Mouse (Mus musculus): ENCODE data around the gene Mfsd2b. TPM values are rescaled to one million over a fixed set of nuclear protein-coding genes. Genes with fewer than 3 reads are reported as not detected.
"Not testable (repeated sequence)": the region's sequence is repeated elsewhere in the genome, so short reads cannot be mapped to it uniquely, and the experiment has no call there.

Gene Mfsd2b
- polyA plus RNA-seq, 1 experiment from 2014 or later = 3.5 TPM

DNA sequence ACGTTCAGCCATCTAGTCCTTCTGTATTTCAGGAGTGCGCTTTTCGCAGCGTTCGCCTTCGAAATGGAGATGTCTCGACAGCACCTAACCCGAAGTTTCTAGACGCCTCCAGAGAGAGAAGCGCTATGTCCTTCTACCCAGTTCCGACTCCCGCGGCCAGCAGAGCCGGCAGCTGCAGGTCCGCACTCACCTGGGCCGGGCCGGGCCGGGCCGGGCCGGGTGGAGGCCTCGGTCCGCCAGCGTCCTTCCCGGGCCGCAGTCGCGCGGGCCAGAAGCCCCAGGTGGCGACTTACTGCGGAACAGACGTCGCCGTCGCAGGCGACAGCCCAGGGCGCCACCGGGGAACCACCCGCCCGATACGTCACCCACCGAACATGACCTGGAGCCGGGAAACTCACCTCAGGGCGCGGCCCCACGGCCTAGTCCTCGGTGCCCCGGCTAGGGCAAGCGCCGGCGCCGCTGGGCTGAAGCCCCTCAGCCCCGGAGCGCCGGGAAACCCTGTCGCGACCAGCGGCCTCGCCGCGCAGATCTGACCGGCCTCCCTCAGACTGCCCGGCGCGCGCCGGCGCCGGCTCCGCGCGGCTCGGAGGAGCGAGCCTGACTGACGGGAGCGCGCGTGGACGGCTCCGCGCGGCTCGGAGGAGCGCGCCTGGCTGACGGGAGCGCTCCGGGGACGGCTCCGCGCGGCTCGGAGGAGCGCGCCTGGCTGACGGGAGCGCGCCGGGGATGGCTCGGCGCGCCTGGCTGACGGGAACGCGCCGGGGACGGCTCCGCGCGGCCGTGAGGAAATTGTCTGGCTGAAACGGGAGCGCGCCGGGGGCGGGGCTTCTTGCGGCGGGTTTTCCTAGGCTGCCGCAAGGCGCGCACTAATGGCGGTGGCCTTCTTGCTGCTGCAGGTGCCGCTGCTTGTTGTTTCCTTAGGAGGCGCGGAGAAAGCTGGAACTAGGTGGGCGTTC is 33.1 kb upstream of the Mfsd2b start, which contains the start of gene Ubxn2a:
TSS of gene Ubxn2a (minus strand) at position 755 of the 956 bp plus-strand sequence.
- no peaks in the 10 kb centered on the region for H3K36me3 ChIP-seq (ENCODE audit: control insufficient read depth, insufficient read depth, low read length)
- peak within 1 kb of the TSS; percentile 67 for H3K4me3 ChIP-seq (ENCODE audit: low read depth, low read length)
- peak within 1 kb of the TSS; percentile 74 for H3K4me2 ChIP-seq (ENCODE audit: low read depth, severe bottlenecking)
- DNase-seq (ENCODE audit: low spot score) (peak; percentile 94), ATAC-seq (ENCODE audit: insufficient number of reproducible peaks, low FRiP score, low TSS enrichment, low read depth) (peak; percentile 87)
- peak within 1 kb of the TSS; percentile 48; the same call in 1 of the 2 replicates for H3K27ac ChIP-seq (replicated peaks; ENCODE audit: low read depth, low read length)
- no peaks in the 10 kb centered on the region for H3K4me1 ChIP-seq (ENCODE audit: control insufficient read depth, insufficient read depth, low read length)
- no peaks in the 10 kb centered on the region for H3K27me3 ChIP-seq (ENCODE audit: control insufficient read depth, insufficient read depth, low read length)
- under 1% methylated on average over 95 of the region's 125 CpGs for WGBS
- no peaks in the 10 kb centered on the region for H3K9me3 ChIP-seq (ENCODE audit: control insufficient read depth, low read length)
- peak within 1 kb of the TSS; percentile 81 for H3K9ac ChIP-seq (ENCODE audit: low read length)

GRCm38 (mm10) chr12:4906476-4906875 is 32.3 kb upstream of the Mfsd2b start:
- Histone ChIP-seq H3K9ac (ENCODE audit: low read length) (peak overlapping the region; percentile 81; the same call in 1 of the 2 replicates), H3K4me2 (ENCODE audit: low read depth, severe bottlenecking) (peak overlapping the region; percentile 74), H3K4me3 (ENCODE audit: low read depth, low read length) (peak overlapping the region; percentile 67), H3K9me3 (ENCODE audit: control insufficient read depth, low read length) (no peaks in the 10 kb centered on the region), H3K4me1 (ENCODE audit: control insufficient read depth, insufficient read depth, low read length) (no peaks in the 10 kb centered on the region), H3K27me3 (ENCODE audit: control insufficient read depth, insufficient read depth, low read length) (no peaks in the 10 kb centered on the region), H3K36me3 (ENCODE audit: control insufficient read depth, insufficient read depth, low read length) (no peaks in the 10 kb centered on the region), H3K27ac (replicated peaks; ENCODE audit: low read depth, low read length) (no peak overlapping the region)
- DNase-seq (ENCODE audit: low spot score) = no peak
- WGBS = 59% methylated on average over 7 of the region's 7 CpGs
- ATAC-seq (ENCODE audit: insufficient number of reproducible peaks, low FRiP score, low TSS enrichment, low read depth) = no peak

DNA sequence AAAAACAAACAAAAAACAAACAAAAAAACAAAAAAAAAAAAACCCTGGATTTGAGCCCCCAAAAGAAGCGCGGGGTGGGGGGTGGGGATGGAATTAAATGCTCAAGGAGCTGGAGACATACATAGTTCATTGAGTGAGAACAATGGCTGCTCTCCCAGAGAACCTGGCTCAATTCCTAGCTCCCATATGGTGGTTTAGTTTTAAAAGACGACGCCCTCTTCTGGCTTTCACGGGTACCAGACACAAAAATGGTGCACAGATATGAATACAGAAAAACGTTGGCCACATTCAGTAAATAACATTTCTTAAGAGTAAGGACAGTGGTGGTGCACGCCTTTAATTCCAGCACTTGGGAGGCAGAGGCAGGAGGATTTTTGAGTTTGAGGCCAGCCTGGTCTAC is 31.8 kb upstream of the Mfsd2b start:
- ATAC-seq (ENCODE audit: insufficient number of reproducible peaks, low FRiP score, low TSS enrichment, low read depth) = no peak
- no peak for DNase-seq (ENCODE audit: low spot score)
- 86% methylated on average over 7 of the region's 7 CpGs for WGBS

GRCm38 (mm10) chr12:4898024-4898423 is 23.9 kb upstream of the Mfsd2b start:
- no peak for DNase-seq (ENCODE audit: low spot score)
- no peak for ATAC-seq (ENCODE audit: insufficient number of reproducible peaks, low FRiP score, low TSS enrichment, low read depth)
- Histone ChIP-seq H3K4me3 (ENCODE audit: low read depth, low read length) (no peak overlapping the region), H3K27ac (replicated peaks; ENCODE audit: low read depth, low read length) (no peak overlapping the region), H3K9ac (ENCODE audit: low read length) (no peak overlapping the region), H3K9me3 (ENCODE audit: control insufficient read depth, low read length) (no peaks in the 10 kb centered on the region), H3K4me2 (ENCODE audit: low read depth, severe bottlenecking) (no peak overlapping the region), H3K36me3 (ENCODE audit: control insufficient read depth, insufficient read depth, low read length) (no peaks in the 10 kb centered on the region; the same call in 1 of the 2 replicates), H3K27me3 (ENCODE audit: control insufficient read depth, insufficient read depth, low read length) (no peaks in the 10 kb centered on the region), H3K4me1 (ENCODE audit: control insufficient read depth, insufficient read depth, low read length) (no peaks in the 10 kb centered on the region)
- 91% methylated on average over 5 of the region's 5 CpGs for WGBS

More for the DNA sequence above, 31.8 kb upstream of the Mfsd2b start:
- no peak overlapping the region for H3K4me3 ChIP-seq (ENCODE audit: low read depth, low read length)
- H3K4me2 ChIP-seq (ENCODE audit: low read depth, severe bottlenecking) = no peak overlapping the region
- H3K27ac ChIP-seq (replicated peaks; ENCODE audit: low read depth, low read length) = no peak overlapping the region
- H3K36me3 ChIP-seq (ENCODE audit: control insufficient read depth, insufficient read depth, low read length) = no peaks in the 10 kb centered on the region
- no peaks in the 10 kb centered on the region for H3K9me3 ChIP-seq (ENCODE audit: control insufficient read depth, low read length)
- no peak overlapping the region for H3K9ac ChIP-seq (ENCODE audit: low read length)
- H3K4me1 ChIP-seq (ENCODE audit: control insufficient read depth, insufficient read depth, low read length) = no peaks in the 10 kb centered on the region
- H3K27me3 ChIP-seq (ENCODE audit: control insufficient read depth, insufficient read depth, low read length) = no peaks in the 10 kb centered on the region

- H3K4me2 ChIP-seq (ENCODE audit: low read depth, severe bottlenecking) = no peak overlapping the region
- no peaks in the 10 kb centered on the region for H3K9me3 ChIP-seq (ENCODE audit: control insufficient read depth, low read length)
- no peak overlapping the region for H3K4me3 ChIP-seq (ENCODE audit: low read depth, low read length)
- no peaks in the 10 kb centered on the region for H3K4me1 ChIP-seq (ENCODE audit: control insufficient read depth, insufficient read depth, low read length)
- no peaks in the 10 kb centered on the region for H3K27me3 ChIP-seq (ENCODE audit: control insufficient read depth, insufficient read depth, low read length)
- DNase-seq (ENCODE audit: low spot score) (no peak), ATAC-seq (ENCODE audit: insufficient number of reproducible peaks, low FRiP score, low TSS enrichment, low read depth) (no peak)
- no peak overlapping the region for H3K9ac ChIP-seq (ENCODE audit: low read length)
- peaks cover 2% of the 10 kb centered on the region; the same call in 1 of the 2 replicates for H3K36me3 ChIP-seq (ENCODE audit: control insufficient read depth, insufficient read depth, low read length)
- H3K27ac ChIP-seq (replicated peaks; ENCODE audit: low read depth, low read length) = no peak overlapping the region
- 95% methylated on average over 1 of the region's 1 CpGs for WGBS
Measured at GRCm38 (mm10) chr12:4889891-4890290, 15.7 kb upstream of the Mfsd2b start.

DNA sequence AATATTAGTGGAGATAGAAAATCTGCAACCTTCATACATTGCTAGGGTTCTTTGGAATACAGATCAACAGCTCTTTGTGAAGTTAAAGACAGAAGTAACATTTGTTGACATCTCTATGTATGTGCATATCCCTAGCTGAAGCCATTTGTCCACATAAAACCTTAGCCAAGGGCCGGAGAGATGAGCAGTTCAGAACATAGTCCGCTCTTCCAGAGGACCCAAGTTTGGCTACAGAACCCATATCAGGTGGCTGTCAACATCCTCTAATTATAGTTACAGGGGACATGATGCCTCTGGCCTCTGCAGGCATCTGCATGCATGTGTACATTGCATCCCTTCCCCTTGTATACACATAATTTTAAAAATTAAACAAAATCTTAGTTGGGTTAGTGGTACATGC is 15.1 kb upstream of the Mfsd2b start:
- no peak for ATAC-seq (ENCODE audit: insufficient number of reproducible peaks, low FRiP score, low TSS enrichment, low read depth)
- Histone ChIP-seq H3K4me1 (ENCODE audit: control insufficient read depth, insufficient read depth, low read length) (no peaks in the 10 kb centered on the region), H3K27ac (replicated peaks; ENCODE audit: low read depth, low read length) (no peak overlapping the region), H3K9me3 (ENCODE audit: control insufficient read depth, low read length) (no peaks in the 10 kb centered on the region), H3K9ac (ENCODE audit: low read length) (no peak overlapping the region), H3K36me3 (ENCODE audit: control insufficient read depth, insufficient read depth, low read length) (peaks cover 2% of the 10 kb centered on the region; the same call in 1 of the 2 replicates), H3K4me2 (ENCODE audit: low read depth, severe bottlenecking) (no peak overlapping the region), H3K4me3 (ENCODE audit: low read depth, low read length) (no peak overlapping the region), H3K27me3 (ENCODE audit: control insufficient read depth, insufficient read depth, low read length) (no peaks in the 10 kb centered on the region)
- no peak for DNase-seq (ENCODE audit: low spot score)
- 97% methylated on average over 2 of the region's 2 CpGs for WGBS

GRCm38 (mm10) chr12:4888739-4889138 is 14.6 kb upstream of the Mfsd2b start:
- Histone ChIP-seq H3K4me3 (ENCODE audit: low read depth, low read length) (no peak overlapping the region), H3K9ac (ENCODE audit: low read length) (no peak overlapping the region), H3K9me3 (ENCODE audit: control insufficient read depth, low read length) (no peaks in the 10 kb centered on the region), H3K4me1 (ENCODE audit: control insufficient read depth, insufficient read depth, low read length) (no peaks in the 10 kb centered on the region), H3K27ac (replicated peaks; ENCODE audit: low read depth, low read length) (no peak overlapping the region), H3K27me3 (ENCODE audit: control insufficient read depth, insufficient read depth, low read length) (no peaks in the 10 kb centered on the region), H3K36me3 (ENCODE audit: control insufficient read depth, insufficient read depth, low read length) (peaks cover 2% of the 10 kb centered on the region; the same call in 1 of the 2 replicates), H3K4me2 (ENCODE audit: low read depth, severe bottlenecking) (no peak overlapping the region)
- ATAC-seq (ENCODE audit: insufficient number of reproducible peaks, low FRiP score, low TSS enrichment, low read depth) (no peak), DNase-seq (ENCODE audit: low spot score) (no peak)

DNA sequence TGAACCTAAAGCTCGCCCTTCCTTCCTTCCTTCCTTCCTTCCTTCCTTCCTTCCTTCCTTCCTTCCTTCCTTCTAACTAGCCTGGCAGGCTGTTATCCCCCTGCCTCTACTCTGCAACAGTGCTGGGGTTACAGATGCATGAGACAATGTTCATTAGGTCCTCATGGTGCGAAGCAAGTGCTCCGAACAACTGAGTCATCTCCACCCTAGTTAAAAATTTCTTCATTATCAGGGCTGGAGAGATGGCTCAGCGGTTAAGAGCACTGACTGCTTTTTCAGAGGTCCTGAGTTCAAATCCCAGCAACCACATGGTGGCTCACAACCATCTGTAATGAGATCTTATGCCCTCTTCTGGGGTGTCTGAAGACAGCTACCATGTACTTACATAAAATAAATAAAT is 12.4 kb upstream of the Mfsd2b start:
- H3K27ac ChIP-seq (replicated peaks; ENCODE audit: low read depth, low read length); ATAC-seq (ENCODE audit: insufficient number of reproducible peaks, low FRiP score, low TSS enrichment, low read depth); H3K36me3 ChIP-seq (ENCODE audit: control insufficient read depth, insufficient read depth, low read length); H3K4me1 ChIP-seq (ENCODE audit: control insufficient read depth, insufficient read depth, low read length); H3K4me2 ChIP-seq (ENCODE audit: low read depth, severe bottlenecking); DNase-seq (ENCODE audit: low spot score); H3K9me3 ChIP-seq (ENCODE audit: control insufficient read depth, low read length); H3K4me3 ChIP-seq (ENCODE audit: low read depth, low read length); H3K27me3 ChIP-seq (ENCODE audit: control insufficient read depth, insufficient read depth, low read length); H3K9ac ChIP-seq (ENCODE audit: low read length): not testable (repeated sequence)
- 97% methylated on average over 4 of the region's 4 CpGs for WGBS

Data from limb, embryonic 11.5 days (tissue).